Mouse (Mus musculus) ES-E14 (cell line): ENCODE measurements at regions not wholly inside any gene's neighbourhood (a gene's known extent, or its start where the extent isn't known, plus 50 kb on each side); places are given as distances from the start of the nearest gene placed in this dataset.

ENCODE experiments used
- DNase-seq: peaks from one replicate; pipeline ENCODE4 v3.0.0-alpha.2; 2013; ENCODE audit warnings: low read depth, low spot score
- H3K27ac ChIP-seq: 2 replicates; pipeline ENCODE4 v1.5.1; 2012; ENCODE audit warnings: low read depth, mild to moderate bottlenecking, low read length, moderate library complexity, mixed read lengths; ENCODE audit not compliant: poor library complexity, insufficient read depth, severe bottlenecking
- H3K36me3 ChIP-seq: 2 replicates; pipeline ENCODE4 v1.6.1; 2012; ENCODE audit warnings: mild to moderate bottlenecking, low read length, moderate library complexity, mixed read lengths; ENCODE audit not compliant: control insufficient read depth, poor library complexity, insufficient read depth, severe bottlenecking
- H3K4me1 ChIP-seq, 2 experiments: fragments of 150-350 bp in 1 of 2; sonication (generic) in 1 of 2; 2 replicates each; pipeline ENCODE4 v1.6.1; 2012; ENCODE audit warnings: low read length in 2 of 2, mild to moderate bottlenecking in 1 of 2, mixed read lengths in 1 of 2; ENCODE audit not compliant: control insufficient read depth in 2 of 2, insufficient read depth in 2 of 2, poor library complexity in 1 of 2
- H3K4me3 ChIP-seq, 2 experiments: fragments of 150-350 bp in 1 of 2; sonication (generic) in 1 of 2; 2 replicates each; pipeline ENCODE4 v1.5.1; 2012; ENCODE audit warnings: low read length in 2 of 2, low read depth in 1 of 2, mild to moderate bottlenecking in 1 of 2, mixed read lengths in 1 of 2; ENCODE audit not compliant: insufficient read depth in 1 of 2, poor library complexity in 1 of 2, severe bottlenecking in 1 of 2
- H3K9ac ChIP-seq: 2 replicates; pipeline ENCODE4 v1.6.1; 2012; ENCODE audit warnings: low read depth, mild to moderate bottlenecking, low read length, mixed read lengths; ENCODE audit not compliant: poor library complexity, insufficient read depth, severe bottlenecking
- H3K9me3 ChIP-seq: fragments of 150-350 bp; sonication (generic); 2 replicates; pipeline ENCODE4 v1.6.1; 2012; ENCODE audit warnings: low read depth, mild to moderate bottlenecking, low read length; ENCODE audit not compliant: control insufficient read depth, insufficient read depth
- HCFC1 ChIP-seq: IDR thresholded peaks from 2 replicates; pipeline ENCODE4 v1.6.1; 2012; ENCODE audit warnings: low read length, inconsistent platforms, borderline replicate concordance; ENCODE audit not compliant: insufficient read depth
- MAFK ChIP-seq: IDR thresholded peaks from 2 replicates; pipeline ENCODE4 v1.6.1; 2014; ENCODE audit warnings: mild to moderate bottlenecking, low read depth, low read length, inconsistent platforms; ENCODE audit not compliant: insufficient read depth
- ZC3H11A ChIP-seq: IDR thresholded peaks from 2 replicates; pipeline ENCODE4 v1.6.1; 2012; ENCODE audit warnings: low read depth, mild to moderate bottlenecking, inconsistent platforms, low read length, borderline replicate concordance
- ZNF384 ChIP-seq: IDR thresholded peaks from 2 replicates; pipeline ENCODE4 v1.6.1; 2012; ENCODE audit warnings: low read depth, low read length, inconsistent platforms
- in situ Hi-C, 2 experiments: fragments of 600-800 bp; cut with MboI; formaldehyde crosslinking; loops; one replicate each; pipeline ENCODE4 v1.15.1; 2025; ENCODE audit warnings: low sequenced_read_pairs in 2 of 2, inconsistent platforms in 1 of 2; ENCODE audit not compliant: unreplicated experiment in 2 of 2

GRCm38 (mm10) chr2:98844267-98844666 lies 177.2 kb upstream of the Gm10800 start:
- peaks cover 2 to 3% of the 10 kb centered on the region in 2 experiments; a peak in 2 of 4 replicates for H3K4me1 ChIP-seq
- in situ Hi-C loops: no loop called here
- H3K9me3 ChIP-seq: no peaks in the 10 kb centered on the region
- TF ChIP-seq MAFK: no peak
- no peak for TF ChIP-seq ZNF384
- TF ChIP-seq ZC3H11A: no peak
- no peak for TF ChIP-seq HCFC1
- DNase-seq: peak; percentile 46
- H3K36me3 ChIP-seq: no peaks in the 10 kb centered on the region
- no peak overlapping the region for H3K4me3 ChIP-seq
- H3K27ac ChIP-seq: no peak overlapping the region
- H3K9ac ChIP-seq: no peak overlapping the region
